Mouse (Mus musculus): ENCODE data around the gene Nsf. TPM values are rescaled to one million over a fixed set of nuclear protein-coding genes. Genes with fewer than 3 reads are reported as not detected.

Nsf gene
- polyA plus RNA-seq, 1 experiment from 2014 or later, result 30.6 TPM

DNA sequence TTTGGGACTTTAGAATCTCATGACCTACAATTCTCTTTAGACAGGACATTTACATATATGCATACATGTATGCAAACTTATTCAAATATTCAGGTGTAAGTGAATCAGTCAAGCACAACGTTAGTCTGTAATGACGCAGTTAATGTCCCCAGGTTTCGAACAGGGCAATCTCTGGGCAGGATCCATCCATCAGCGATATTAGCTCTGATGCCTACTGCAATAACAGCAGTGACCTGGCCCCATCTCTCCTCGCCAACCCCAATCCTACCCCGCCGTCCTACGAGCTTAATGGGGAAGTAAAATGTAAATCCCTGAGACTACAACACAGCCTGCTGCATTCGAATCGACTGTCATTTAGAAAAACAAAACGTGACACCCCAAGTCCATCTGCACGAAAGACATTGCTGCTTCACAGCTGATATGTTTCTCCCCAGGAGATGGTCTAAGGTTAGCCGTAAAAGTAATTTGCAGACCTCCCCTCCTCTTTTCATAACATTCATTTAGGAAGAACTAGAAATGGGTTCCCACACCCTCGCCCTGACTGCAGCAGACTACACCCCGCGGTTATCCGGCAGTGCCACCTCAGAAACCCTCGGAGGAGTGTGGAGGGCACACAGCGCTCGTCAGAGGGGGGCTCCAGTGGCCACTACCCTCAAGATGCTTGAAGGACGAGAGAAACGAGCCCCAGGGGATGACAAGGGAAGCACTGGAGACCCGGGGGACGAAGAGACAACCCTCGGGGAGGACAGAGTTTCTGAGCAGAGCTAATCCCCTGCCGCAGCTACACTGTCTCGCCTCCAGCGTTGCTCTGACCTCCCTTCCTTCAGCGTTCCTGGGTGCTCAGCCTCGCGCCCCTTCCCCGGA is 592 bp downstream of the Nsf start:
- peak; percentile 62; the same call in 1 of the 2 replicates for ATAC-seq (ENCODE audit: low FRiP score, low TSS enrichment)
- TF ChIP-seq CTCF (IDR thresholded peaks at IDR 0.05; ENCODE audit: low read depth) (no peak), EP300 (optimal IDR thresholded peaks at IDR 0.05) (no peak)
- Histone ChIP-seq H3K9me3 (ENCODE audit: control insufficient read depth, low read length) (no peaks in the 10 kb centered on the region), H3K4me1 (replicated peaks; ENCODE audit: control insufficient read depth, insufficient read depth) (no peaks in the 10 kb centered on the region; the same call in 1 of the 2 replicates), H3K27ac (replicated peaks) (peak overlapping the region; percentile 67), H3K4me2 (replicated peaks; ENCODE audit: low read depth) (peak overlapping the region; percentile 63), H3K27me3 (ENCODE audit: control insufficient read depth, insufficient read depth, low read length) (no peaks in the 10 kb centered on the region), H3K36me3 (ENCODE audit: control insufficient read depth, insufficient read depth, low read length) (no peaks in the 10 kb centered on the region), H3K9ac (ENCODE audit: low read length) (peak overlapping the region; percentile 91), H3K4me3 (ENCODE audit: low read depth, low read length) (peak overlapping the region; percentile 82)
- WGBS, result 3% methylated on average over 32 of the region's 32 CpGs
- no peak for DNase-seq (ENCODE audit: low spot score)

DNA sequence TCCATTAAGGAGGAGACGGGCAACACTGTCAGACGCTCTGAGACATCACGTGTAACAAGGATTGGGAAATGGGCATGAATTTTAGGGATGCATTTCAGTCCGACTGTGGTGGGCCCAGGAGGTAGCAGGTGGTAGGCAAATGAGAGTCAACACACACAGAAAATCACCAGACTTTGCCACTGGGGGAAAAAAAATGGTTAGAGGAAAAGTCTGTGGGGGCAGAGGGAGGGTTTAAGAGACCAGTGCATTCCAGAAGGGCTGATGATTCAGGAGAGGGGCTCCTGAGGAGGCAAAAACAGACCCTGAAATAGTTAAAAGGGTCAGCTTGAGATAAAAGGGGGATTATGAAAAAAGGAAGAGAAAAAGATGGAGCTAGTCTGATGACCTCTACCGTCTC is 1.2 kb downstream of the Nsf start:
- TF ChIP-seq CTCF (IDR thresholded peaks at IDR 0.05; ENCODE audit: low read depth), result no peak
- no peak for TF ChIP-seq EP300 (optimal IDR thresholded peaks at IDR 0.05)
- Histone ChIP-seq H3K27ac (replicated peaks) (no peak overlapping the region), H3K9me3 (ENCODE audit: control insufficient read depth, low read length) (no peaks in the 10 kb centered on the region), H3K27me3 (ENCODE audit: control insufficient read depth, insufficient read depth, low read length) (no peaks in the 10 kb centered on the region), H3K4me3 (ENCODE audit: low read depth, low read length) (0 out of 2 replicates have a peak overlapping the region, but pooled peaks have one; percentile 82), H3K36me3 (ENCODE audit: control insufficient read depth, insufficient read depth, low read length) (no peaks in the 10 kb centered on the region), H3K4me1 (replicated peaks; ENCODE audit: control insufficient read depth, insufficient read depth) (no peaks in the 10 kb centered on the region; the same call in 1 of the 2 replicates), H3K9ac (ENCODE audit: low read length) (no peak overlapping the region), H3K4me2 (replicated peaks; ENCODE audit: low read depth) (peak overlapping the region; percentile 63)
- DNase-seq (ENCODE audit: low spot score), result no peak
- no peak for ATAC-seq (ENCODE audit: low FRiP score, low TSS enrichment)
- WGBS, result 76% methylated on average over 5 of the region's 5 CpGs

DNA sequence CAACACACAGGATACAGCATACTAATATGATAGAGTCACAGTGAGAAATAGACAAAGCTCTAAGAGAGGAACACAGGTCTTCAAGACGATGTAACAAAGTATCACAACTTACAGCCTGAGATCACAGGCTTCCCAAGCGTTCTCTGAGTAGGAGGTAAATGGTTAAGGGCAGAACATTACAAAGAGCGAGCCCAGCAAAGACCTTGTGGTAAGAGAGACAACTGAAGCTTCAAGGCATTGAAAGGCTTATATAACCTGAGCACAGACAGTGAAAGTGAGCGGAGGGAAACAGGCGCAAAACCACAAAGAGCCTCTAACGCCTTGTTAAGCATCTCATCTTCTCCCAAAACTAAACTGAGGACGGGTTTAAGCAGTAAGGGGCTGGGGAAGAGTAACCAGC is 2.8 kb downstream of the Nsf start:
- WGBS, result 87% methylated on average over 7 of the region's 7 CpGs

DNA sequence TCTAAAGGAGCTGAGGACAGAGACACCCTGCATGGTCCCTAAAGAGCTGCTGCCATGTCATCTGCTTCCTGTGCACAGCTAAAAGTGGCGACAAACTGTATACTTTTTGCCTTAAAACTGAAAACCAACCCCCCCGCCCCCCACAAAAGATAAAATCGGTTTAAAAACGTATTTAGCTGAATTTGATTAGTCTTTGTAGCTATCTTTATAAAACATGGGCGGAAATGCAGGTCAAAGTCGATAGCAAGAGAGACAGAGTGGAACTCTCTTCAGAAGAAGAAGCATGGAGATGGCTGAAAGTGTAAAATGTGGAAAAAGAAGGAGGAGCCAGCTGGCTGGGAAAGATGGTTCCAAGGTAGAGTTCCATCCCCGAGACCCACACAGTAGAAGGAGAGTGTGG is 4.9 kb downstream of the Nsf start:
- 88% methylated on average over 7 of the region's 7 CpGs for WGBS
- Histone ChIP-seq H3K9ac (ENCODE audit: low read length) (no peak overlapping the region), H3K4me1 (replicated peaks; ENCODE audit: control insufficient read depth, insufficient read depth) (no peaks in the 10 kb centered on the region; the same call in 1 of the 2 replicates), H3K9me3 (ENCODE audit: control insufficient read depth, low read length) (no peaks in the 10 kb centered on the region), H3K36me3 (ENCODE audit: control insufficient read depth, insufficient read depth, low read length) (no peaks in the 10 kb centered on the region), H3K4me2 (replicated peaks; ENCODE audit: low read depth) (no peak overlapping the region), H3K4me3 (ENCODE audit: low read depth, low read length) (no peak overlapping the region), H3K27me3 (ENCODE audit: control insufficient read depth, insufficient read depth, low read length) (no peaks in the 10 kb centered on the region), H3K27ac (replicated peaks) (no peak overlapping the region)
- no peak for TF ChIP-seq EP300 (optimal IDR thresholded peaks at IDR 0.05)
- no peak for TF ChIP-seq CTCF (IDR thresholded peaks at IDR 0.05; ENCODE audit: low read depth)
- ATAC-seq (ENCODE audit: low FRiP score, low TSS enrichment) (no peak), DNase-seq (ENCODE audit: low spot score) (no peak)

More for the DNA sequence above, 2.8 kb downstream of the Nsf start:
- Histone ChIP-seq H3K4me3 (ENCODE audit: low read depth, low read length) (no peak overlapping the region), H3K27ac (replicated peaks) (no peak overlapping the region), H3K36me3 (ENCODE audit: control insufficient read depth, insufficient read depth, low read length) (no peaks in the 10 kb centered on the region), H3K9me3 (ENCODE audit: control insufficient read depth, low read length) (no peaks in the 10 kb centered on the region), H3K27me3 (ENCODE audit: control insufficient read depth, insufficient read depth, low read length) (no peaks in the 10 kb centered on the region), H3K4me1 (replicated peaks; ENCODE audit: control insufficient read depth, insufficient read depth) (no peaks in the 10 kb centered on the region; the same call in 1 of the 2 replicates), H3K4me2 (replicated peaks; ENCODE audit: low read depth) (no peak overlapping the region), H3K9ac (ENCODE audit: low read length) (no peak overlapping the region)
- no peak for TF ChIP-seq CTCF (IDR thresholded peaks at IDR 0.05; ENCODE audit: low read depth)
- TF ChIP-seq EP300 (optimal IDR thresholded peaks at IDR 0.05), result no peak
- ATAC-seq (ENCODE audit: low FRiP score, low TSS enrichment) (no peak), DNase-seq (ENCODE audit: low spot score) (no peak)

DNA sequence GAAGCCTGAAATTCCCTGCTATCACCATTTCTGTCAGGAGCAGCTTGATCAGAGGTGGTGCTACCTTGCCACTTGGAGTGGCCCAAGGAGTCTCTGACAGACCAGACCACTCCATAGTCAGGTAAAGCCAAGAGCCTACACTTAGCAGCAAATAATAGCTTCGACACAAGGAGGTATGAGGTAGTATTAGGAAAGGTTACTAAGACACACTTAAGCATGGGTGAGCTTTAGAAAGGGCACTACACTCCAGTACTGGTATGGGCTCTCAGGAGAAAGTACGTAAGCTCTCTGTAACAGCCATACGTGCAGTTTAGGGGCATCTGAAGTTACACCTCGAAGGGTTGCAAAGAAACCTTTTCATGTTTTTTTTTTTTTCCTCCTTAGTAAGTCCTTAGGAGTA is 11.1 kb downstream of the Nsf start:
- Histone ChIP-seq H3K4me2 (replicated peaks; ENCODE audit: low read depth) (no peak overlapping the region), H3K4me1 (replicated peaks; ENCODE audit: control insufficient read depth, insufficient read depth) (no peaks in the 10 kb centered on the region), H3K9ac (ENCODE audit: low read length) (no peak overlapping the region), H3K9me3 (ENCODE audit: control insufficient read depth, low read length) (no peaks in the 10 kb centered on the region), H3K4me3 (ENCODE audit: low read depth, low read length) (no peak overlapping the region), H3K27me3 (ENCODE audit: control insufficient read depth, insufficient read depth, low read length) (no peaks in the 10 kb centered on the region), H3K36me3 (ENCODE audit: control insufficient read depth, insufficient read depth, low read length) (no peaks in the 10 kb centered on the region), H3K27ac (replicated peaks) (no peak overlapping the region)
- DNase-seq (ENCODE audit: low spot score), result no peak
- ATAC-seq (ENCODE audit: low FRiP score, low TSS enrichment), result no peak
- WGBS, result 84% methylated on average over 4 of the region's 4 CpGs
- TF ChIP-seq EP300 (optimal IDR thresholded peaks at IDR 0.05) (no peak), CTCF (IDR thresholded peaks at IDR 0.05; ENCODE audit: low read depth) (no peak)

DNA sequence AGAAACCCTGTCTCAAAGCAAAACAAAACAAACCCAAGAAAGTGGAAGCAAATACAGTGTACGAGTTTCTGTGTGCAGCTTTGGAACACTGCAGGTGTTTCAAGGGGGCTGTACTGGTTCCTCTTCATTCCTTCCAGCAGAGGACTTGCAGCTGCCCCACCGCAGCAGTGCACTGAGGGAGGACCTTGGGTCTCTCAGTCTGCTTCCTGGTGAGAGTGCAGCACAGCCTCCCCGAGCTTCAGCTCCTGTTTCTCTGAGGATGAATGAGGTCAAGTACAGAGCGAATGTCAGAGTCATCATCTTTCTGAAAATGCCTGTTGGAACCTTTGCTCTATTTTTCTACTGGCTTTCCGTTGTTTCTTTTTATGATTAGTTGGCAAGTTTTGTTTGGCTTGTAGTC is 12.5 kb downstream of the Nsf start:
- WGBS, result 52% methylated on average over 5 of the region's 5 CpGs
- H3K4me3 ChIP-seq (ENCODE audit: low read depth, low read length), result no peak overlapping the region
- no peak for ATAC-seq (ENCODE audit: low FRiP score, low TSS enrichment)
- no peaks in the 10 kb centered on the region for H3K36me3 ChIP-seq (ENCODE audit: control insufficient read depth, insufficient read depth, low read length)
- DNase-seq (ENCODE audit: low spot score), result no peak
- H3K9me3 ChIP-seq (ENCODE audit: control insufficient read depth, low read length), result no peaks in the 10 kb centered on the region
- TF ChIP-seq EP300 (optimal IDR thresholded peaks at IDR 0.05) (no peak), CTCF (IDR thresholded peaks at IDR 0.05; ENCODE audit: low read depth) (0 out of 2 replicates have a peak, but pooled peaks have one; percentile 11)
- no peak overlapping the region for H3K4me2 ChIP-seq (replicated peaks; ENCODE audit: low read depth)
- no peak overlapping the region for H3K9ac ChIP-seq (ENCODE audit: low read length)
- no peak overlapping the region for H3K27ac ChIP-seq (replicated peaks)
- H3K4me1 ChIP-seq (replicated peaks; ENCODE audit: control insufficient read depth, insufficient read depth), result no peaks in the 10 kb centered on the region
- H3K27me3 ChIP-seq (ENCODE audit: control insufficient read depth, insufficient read depth, low read length), result no peaks in the 10 kb centered on the region
